Mouse (Mus musculus): ENCODE data around the gene Tdrd7.
A peak's percentile ranks its signal among the peaks of the same experiment; 100 is the strongest.

DNA sequence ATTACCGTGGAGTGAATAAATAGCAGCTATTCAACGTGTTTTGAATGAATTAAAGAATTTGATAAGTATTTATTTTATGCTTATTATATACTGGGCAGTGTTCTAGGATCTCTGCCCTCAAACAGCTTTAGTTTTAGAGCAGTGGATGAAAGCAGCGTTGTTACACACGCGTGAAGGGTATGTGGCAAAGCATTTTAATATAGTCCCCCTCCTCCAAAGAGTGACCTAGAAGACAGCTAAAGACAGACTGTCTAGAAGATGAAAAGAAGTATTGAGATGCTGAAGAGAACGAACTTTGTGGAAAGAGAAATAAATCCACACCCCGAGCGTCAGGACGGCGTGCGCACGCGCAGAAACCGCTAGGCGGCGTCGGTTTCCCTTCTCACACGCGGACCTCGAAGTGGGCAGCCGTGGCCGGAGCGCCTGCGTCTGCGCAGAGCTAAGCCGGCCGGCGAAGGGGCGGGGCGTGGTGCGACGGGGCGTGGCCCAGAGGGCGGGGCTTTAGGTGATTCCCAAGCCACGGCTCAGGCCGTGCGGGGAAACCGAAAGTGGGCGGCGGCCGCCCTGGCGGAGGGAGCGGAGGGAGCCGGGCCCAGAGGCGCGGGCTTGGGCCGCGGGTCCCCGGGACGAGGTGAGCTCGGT, 6.8 kb downstream of the Tdrd7 start:
- TF ChIP-seq EP300 (IDR thresholded peaks at IDR 0.05; ENCODE audit: low read depth), result no peak
- TF ChIP-seq CTCF (IDR thresholded peaks at IDR 0.05; ENCODE audit: low read depth), result peak; percentile 91
